Mouse (Mus musculus) midbrain, embryonic 14.5 days (tissue): Measurements from ENCODE around the gene Grik4. TPM values are rescaled to one million over a fixed set of nuclear protein-coding genes. Genes with fewer than 3 reads are reported as not detected.

Experiments
- ATAC-seq: fragments of 200-750 bp; cut with Nextera tagmentation; 2 replicates; pipeline ENCODE4 v1.8.0; 2017; ENCODE audit warnings: moderate number of reproducible peaks, moderate library complexity; ENCODE audit not compliant: low FRiP score, low TSS enrichment
- DNase-seq: peaks from one replicate; pipeline ENCODE4 v3.0.0-alpha.2; 2015
- H3K27ac ChIP-seq: fragments of 300-500 bp; sonication (generic); replicated peaks from 2 replicates; pipeline ENCODE4 v1.5.1; 2014; ENCODE audit warnings: mild to moderate bottlenecking, low read depth, low read length, moderate library complexity
- H3K27me3 ChIP-seq: fragments of 300-500 bp; sonication (generic); 2 replicates; pipeline ENCODE4 v1.6.1; 2014; ENCODE audit warnings: low read length, control low read depth, mixed read lengths; ENCODE audit not compliant: control insufficient read depth, insufficient read depth
- H3K36me3 ChIP-seq: fragments of 300-500 bp; sonication (generic); 2 replicates; pipeline ENCODE4 v1.6.1; 2014; ENCODE audit warnings: low read length, control low read depth; ENCODE audit not compliant: control insufficient read depth, insufficient read depth
- H3K4me1 ChIP-seq: fragments of 300-500 bp; sonication (generic); 2 replicates; pipeline ENCODE4 v1.6.1; 2014; ENCODE audit warnings: mild to moderate bottlenecking, antibody characterized with exemption, low read length, control low read depth; ENCODE audit not compliant: control insufficient read depth, insufficient read depth
- H3K4me2 ChIP-seq: fragments of 300-500 bp; sonication (generic); 2 replicates; pipeline ENCODE4 v1.6.1; 2014; ENCODE audit warnings: mild to moderate bottlenecking, low read length, moderate library complexity
- H3K4me3 ChIP-seq: fragments of 300-500 bp; sonication (generic); replicated peaks from 2 replicates; pipeline ENCODE4 v1.5.1; 2014; ENCODE audit warnings: low read depth, low read length
- H3K9ac ChIP-seq: fragments of 300-500 bp; sonication (generic); replicated peaks from 2 replicates; pipeline ENCODE4 v1.6.1; 2014; ENCODE audit warnings: mild to moderate bottlenecking, low read length, moderate library complexity
- H3K9me3 ChIP-seq: fragments of 300-500 bp; sonication (generic); 2 replicates; pipeline ENCODE4 v1.6.1; 2016; ENCODE audit warnings: low read length, control low read depth, mixed read lengths; ENCODE audit not compliant: control insufficient read depth
- whole genome bisulfite sequencing: fragments of 180-500 bp; shearing (Covaris S2); extraction: QIAGEN DNeasy Blood & Tissue Kit; methylation state at CpG from one replicate; pipeline ENCODE4 v1.1.7; 2014; 5-methylcytosine and 5-hydroxymethylcytosine counted together
- polyA plus RNA-seq: library from polyadenylated mRNA; unstranded; fragments of >200 nt; fragmentation: Nextera tagmentation; extraction: Ambion mirVana; gene quantifications from 2 replicates; pipeline ENCODE4 v1.2.1, GENCODE M21; 2014

Gene Grik4
- polyA plus RNA-seq, 1 experiment from 2014 or later, result 4.4 TPM

GRCm38 (mm10) chr9:42636446-42636845, 307.8 kb downstream of the Grik4 start:
- H3K9ac ChIP-seq, result no peak overlapping the region
- no peaks in the 10 kb centered on the region for H3K9me3 ChIP-seq
- H3K27ac ChIP-seq, result no peak overlapping the region
- H3K4me1 ChIP-seq, result peaks cover 3% of the 10 kb centered on the region; the same call in 1 of the 2 replicates
- H3K36me3 ChIP-seq, result no peaks in the 10 kb centered on the region
- H3K27me3 ChIP-seq, result no peaks in the 10 kb centered on the region
- 80% methylated on average over 10 of the region's 10 CpGs for WGBS
- DNase-seq (no peak), ATAC-seq (no peak)
- no peak overlapping the region for H3K4me3 ChIP-seq
- no peak overlapping the region for H3K4me2 ChIP-seq

- H3K36me3 ChIP-seq, result no peaks in the 10 kb centered on the region
- H3K27me3 ChIP-seq, result no peaks in the 10 kb centered on the region
- H3K4me2 ChIP-seq, result no peak overlapping the region
- no peaks in the 10 kb centered on the region for H3K9me3 ChIP-seq
- no peaks in the 10 kb centered on the region; the same call in 1 of the 2 replicates for H3K4me1 ChIP-seq
- DNase-seq (no peak), ATAC-seq (no peak)
- H3K27ac ChIP-seq, result no peak overlapping the region
- H3K4me3 ChIP-seq, result no peak overlapping the region
- H3K9ac ChIP-seq, result no peak overlapping the region
- WGBS, result 74% methylated on average over 4 of the region's 4 CpGs
Measured at GRCm38 (mm10) chr9:42631479-42631878, 312.8 kb downstream of the Grik4 start.

GRCm38 (mm10) chr9:42627634-42628033, 316.7 kb downstream of the Grik4 start:
- H3K9me3 ChIP-seq, result no peaks in the 10 kb centered on the region
- no peak overlapping the region for H3K9ac ChIP-seq
- no peaks in the 10 kb centered on the region for H3K27me3 ChIP-seq
- no peak for DNase-seq
- ATAC-seq, result no peak
- H3K4me1 ChIP-seq, result no peaks in the 10 kb centered on the region; the same call in 1 of the 2 replicates
- no peak overlapping the region for H3K4me2 ChIP-seq
- H3K27ac ChIP-seq, result no peak overlapping the region
- 31% methylated on average over 6 of the region's 6 CpGs for WGBS
- no peaks in the 10 kb centered on the region for H3K36me3 ChIP-seq
- H3K4me3 ChIP-seq, result no peak overlapping the region

GRCm38 (mm10) chr9:42627146-42627545, 317.1 kb downstream of the Grik4 start:
- Histone ChIP-seq H3K4me2 (no peak overlapping the region), H3K27me3 (no peaks in the 10 kb centered on the region), H3K27ac (no peak overlapping the region), H3K36me3 (no peaks in the 10 kb centered on the region), H3K9ac (no peak overlapping the region), H3K9me3 (no peaks in the 10 kb centered on the region), H3K4me3 (no peak overlapping the region), H3K4me1 (no peaks in the 10 kb centered on the region; the same call in 1 of the 2 replicates)
- ATAC-seq, result no peak
- WGBS, result 70% methylated on average over 8 of the region's 8 CpGs
- DNase-seq, result no peak

GRCm38 (mm10) chr9:42626226-42626775, 318.0 kb downstream of the Grik4 start:
- peak; percentile 26 for DNase-seq
- Histone ChIP-seq H3K4me2 (no peak overlapping the region), H3K4me1 (no peaks in the 10 kb centered on the region; the same call in 1 of the 2 replicates), H3K27me3 (no peaks in the 10 kb centered on the region), H3K9me3 (no peaks in the 10 kb centered on the region), H3K36me3 (no peaks in the 10 kb centered on the region), H3K4me3 (no peak overlapping the region), H3K9ac (no peak overlapping the region), H3K27ac (no peak overlapping the region; the same call in 1 of the 2 replicates)
- ATAC-seq, result no peak
- WGBS, result 9% methylated on average over 6 of the region's 6 CpGs

- ATAC-seq (no peak), DNase-seq (no peak)
- peak overlapping the region; percentile 37; the same call in 1 of the 2 replicates for H3K27ac ChIP-seq
- H3K36me3 ChIP-seq, result no peaks in the 10 kb centered on the region
- H3K4me3 ChIP-seq, result no peak overlapping the region
- no peak overlapping the region for H3K9ac ChIP-seq
- no peaks in the 10 kb centered on the region for H3K27me3 ChIP-seq
- 79% methylated on average over 10 of the region's 10 CpGs for WGBS
- H3K4me2 ChIP-seq, result no peak overlapping the region
- H3K4me1 ChIP-seq, result peaks cover 28% of the 10 kb centered on the region
- H3K9me3 ChIP-seq, result no peaks in the 10 kb centered on the region
Measured at GRCm38 (mm10) chr9:42614409-42614808, 329.9 kb downstream of the Grik4 start.

GRCm38 (mm10) chr9:42613827-42614226, 330.5 kb downstream of the Grik4 start:
- H3K4me3 ChIP-seq, result no peak overlapping the region
- no peak overlapping the region for H3K4me2 ChIP-seq
- DNase-seq (peak; percentile 62), ATAC-seq (no peak)
- no peaks in the 10 kb centered on the region for H3K9me3 ChIP-seq
- peaks cover 28% of the 10 kb centered on the region for H3K4me1 ChIP-seq
- H3K9ac ChIP-seq, result no peak overlapping the region
- H3K27me3 ChIP-seq, result no peaks in the 10 kb centered on the region
- H3K27ac ChIP-seq, result peak overlapping the region; percentile 37; the same call in 1 of the 2 replicates
- H3K36me3 ChIP-seq, result no peaks in the 10 kb centered on the region
- WGBS, result 20% methylated on average over 6 of the region's 6 CpGs

- H3K4me3 ChIP-seq, result no peak overlapping the region
- no peak overlapping the region for H3K4me2 ChIP-seq
- H3K9ac ChIP-seq, result no peak overlapping the region
- ATAC-seq, result no peak
- no peaks in the 10 kb centered on the region for H3K9me3 ChIP-seq
- H3K27me3 ChIP-seq, result no peaks in the 10 kb centered on the region
- no peaks in the 10 kb centered on the region for H3K36me3 ChIP-seq
- H3K4me1 ChIP-seq, result peaks cover 28% of the 10 kb centered on the region
- 60% methylated on average over 14 of the region's 14 CpGs for WGBS
- H3K27ac ChIP-seq, result no peak overlapping the region
- peak; percentile 37 for DNase-seq
Measured at GRCm38 (mm10) chr9:42612482-42612991, 331.8 kb downstream of the Grik4 start.

GRCm38 (mm10) chr9:42601445-42601844, 342.8 kb downstream of the Grik4 start:
- H3K4me3 ChIP-seq, result no peak overlapping the region
- H3K36me3 ChIP-seq, result no peaks in the 10 kb centered on the region
- 44% methylated on average over 3 of the region's 3 CpGs for WGBS
- no peak overlapping the region for H3K27ac ChIP-seq
- DNase-seq, result peak; percentile 40
- H3K27me3 ChIP-seq, result no peaks in the 10 kb centered on the region
- H3K4me2 ChIP-seq, result no peak overlapping the region
- peaks cover 9% of the 10 kb centered on the region; the same call in 1 of the 2 replicates for H3K4me1 ChIP-seq
- no peaks in the 10 kb centered on the region for H3K9me3 ChIP-seq
- no peak for ATAC-seq
- no peak overlapping the region for H3K9ac ChIP-seq
